Mouse (Mus musculus): Measurements from ENCODE around the gene Hexb. TPM values are rescaled to one million over a fixed set of nuclear protein-coding genes. Genes with fewer than 3 reads are reported as not detected.

The Hexb gene
- total and polyA plus RNA-seq, 3 experiments = 7.6 to 141 (median 33.0) TPM

- no peaks in the 10 kb centered on the region for H3K36me3 ChIP-seq (replicated peaks)
- H3K4me1 ChIP-seq (ENCODE audit: insufficient read depth, low read depth, low read length) = no peaks in the 10 kb centered on the region
- peaks cover 43% of the 10 kb centered on the region for H3K27me3 ChIP-seq (ENCODE audit: insufficient read depth, low read length)
- H3K9me3 ChIP-seq (replicated peaks) = peaks cover 8% of the 10 kb centered on the region; the same call in 1 of the 2 replicates
- no peak overlapping the region for H3K4me3 ChIP-seq (ENCODE audit: low read depth, low read length)
- no peak for DNase-seq (ENCODE audit: low spot score)
- TF ChIP-seq GATA2 (IDR thresholded peaks at IDR 0.05; ENCODE audit: borderline replicate concordance, low read depth, low read length) = no peak
- no peak for TF ChIP-seq CTCF (IDR thresholded peaks at IDR 0.05; ENCODE audit: low read depth, low read length)
- no peak for TF ChIP-seq TAL1 (conservative IDR thresholded peaks at IDR 0.05; ENCODE audit: low read depth, low read length)
- no peak for TF ChIP-seq GATA1 (IDR thresholded peaks at IDR 0.05; ENCODE audit: borderline replicate concordance, low read length)
- no peak for TF ChIP-seq POLR2AphosphoS5 (IDR thresholded peaks at IDR 0.05; ENCODE audit: insufficient replicate concordance, low read depth, low read length)
- ATAC-seq (ENCODE audit: extremely low read depth, insufficient number of reproducible peaks, low FRiP score, poor library complexity, severe bottlenecking) = no peak
Observed at GRCm38 (mm10) chr13:97242716-97243115, 44.6 kb upstream of the Hexb start.

DNA sequence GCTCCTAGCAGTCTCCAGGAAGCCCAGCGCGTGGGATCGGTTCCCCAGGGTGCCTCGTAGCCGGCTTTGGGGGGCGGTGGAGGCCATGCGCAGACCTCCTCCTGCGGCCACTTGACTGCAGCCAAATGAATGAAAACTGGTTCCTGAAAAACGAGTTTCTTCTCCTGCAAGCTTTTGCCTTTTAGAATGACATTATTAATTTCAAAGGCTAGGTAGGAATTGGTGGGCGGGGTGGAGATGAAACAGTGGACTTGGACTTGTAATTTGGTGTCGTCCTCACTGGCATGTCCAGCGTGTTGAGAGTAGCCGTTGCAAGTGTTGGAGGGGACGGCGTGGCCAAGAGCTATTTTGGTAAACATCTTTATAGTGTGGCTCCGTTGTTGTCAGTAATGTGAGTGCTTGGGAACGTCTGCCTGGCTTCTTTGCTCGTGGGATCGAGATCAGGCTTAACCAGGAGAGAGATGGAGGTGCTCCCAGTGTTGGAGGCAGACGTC is 43.7 kb upstream of the Hexb start:
- Histone ChIP-seq H3K4me3 (ENCODE audit: low read depth, low read length) (peak overlapping the region; percentile 65), H3K4me1 (ENCODE audit: insufficient read depth, low read depth, low read length) (no peaks in the 10 kb centered on the region)

GRCm38 (mm10) chr13:97240965-97241786 is 43.0 kb upstream of the Hexb start, which contains the start of gene Enc1:
Gene Enc1 (plus strand): TSS chr13:97241105.
- Histone ChIP-seq H3K27me3 (ENCODE audit: insufficient read depth, low read length) (peaks cover 35% of the 10 kb centered on the region), H3K4me1 (ENCODE audit: insufficient read depth, low read depth, low read length) (no peaks in the 10 kb centered on the region), H3K36me3 (replicated peaks) (no peaks in the 10 kb centered on the region), H3K9me3 (replicated peaks) (peaks cover 8% of the 10 kb centered on the region; the same call in 1 of the 2 replicates), H3K4me3 (ENCODE audit: low read depth, low read length) (peak within 1 kb of the TSS; percentile 65)
- 0 out of 2 replicates have a peak, but pooled peaks have one; percentile 34 for ATAC-seq (ENCODE audit: extremely low read depth, insufficient number of reproducible peaks, low FRiP score, poor library complexity, severe bottlenecking)
- peak; percentile 13 for DNase-seq (ENCODE audit: low spot score)
- TF ChIP-seq TAL1 (conservative IDR thresholded peaks at IDR 0.05; ENCODE audit: low read depth, low read length) (no peak), POLR2AphosphoS5 (IDR thresholded peaks at IDR 0.05; ENCODE audit: insufficient replicate concordance, low read depth, low read length) (no peak), CTCF (IDR thresholded peaks at IDR 0.05; ENCODE audit: low read depth, low read length) (no peak), GATA2 (IDR thresholded peaks at IDR 0.05; ENCODE audit: borderline replicate concordance, low read depth, low read length) (no peak), GATA1 (IDR thresholded peaks at IDR 0.05; ENCODE audit: borderline replicate concordance, low read length) (no peak)

More for the DNA sequence above, 43.7 kb upstream of the Hexb start:
- H3K27me3 ChIP-seq (ENCODE audit: insufficient read depth, low read length) = peaks cover 39% of the 10 kb centered on the region
- ATAC-seq (ENCODE audit: extremely low read depth, insufficient number of reproducible peaks, low FRiP score, poor library complexity, severe bottlenecking) (no peak), DNase-seq (ENCODE audit: low spot score) (no peak)
- no peaks in the 10 kb centered on the region for H3K36me3 ChIP-seq (replicated peaks)
- no peak for TF ChIP-seq TAL1 (conservative IDR thresholded peaks at IDR 0.05; ENCODE audit: low read depth, low read length)
- no peak for TF ChIP-seq CTCF (IDR thresholded peaks at IDR 0.05; ENCODE audit: low read depth, low read length)
- H3K9me3 ChIP-seq (replicated peaks) = peaks cover 8% of the 10 kb centered on the region; the same call in 1 of the 2 replicates

DNA sequence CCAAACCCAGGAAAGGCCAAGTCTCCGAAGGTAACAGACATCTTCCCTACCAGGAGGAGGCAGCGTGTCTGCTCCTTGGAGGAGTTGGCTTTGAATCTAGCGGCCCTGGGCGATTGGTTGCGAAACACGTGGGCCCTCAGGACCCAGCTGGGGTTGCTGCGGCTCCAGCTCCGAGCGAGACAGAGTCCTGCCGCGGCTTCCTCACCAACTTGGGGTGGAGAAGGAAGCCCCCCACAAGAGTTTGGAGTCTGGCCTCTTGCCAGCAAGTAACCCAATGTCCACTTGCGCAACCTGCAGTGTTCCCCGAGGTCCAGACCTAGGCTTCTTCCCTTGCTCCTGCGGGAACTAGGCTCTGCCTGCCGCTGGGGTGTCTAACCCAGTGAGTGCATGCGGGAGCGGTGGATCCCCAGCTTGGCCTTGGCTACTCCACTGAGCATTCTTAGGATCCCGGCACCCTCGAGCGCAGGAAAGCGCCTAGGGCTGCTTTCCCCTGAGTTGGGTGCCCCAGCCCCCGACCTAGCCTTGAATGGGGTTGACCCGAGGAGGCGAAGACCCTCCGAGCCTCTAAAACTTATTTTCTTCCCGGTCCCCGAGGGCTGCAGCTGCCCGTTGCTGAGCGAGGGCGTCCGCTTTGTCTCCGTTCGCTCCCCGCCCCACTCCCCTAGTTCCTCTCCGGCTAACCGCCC is 42.3 kb upstream of the Hexb start:
- no peak for TF ChIP-seq GATA1 (IDR thresholded peaks at IDR 0.05; ENCODE audit: borderline replicate concordance, low read length)
- no peak for TF ChIP-seq GATA2 (IDR thresholded peaks at IDR 0.05; ENCODE audit: borderline replicate concordance, low read depth, low read length)
- TF ChIP-seq TAL1 (conservative IDR thresholded peaks at IDR 0.05; ENCODE audit: low read depth, low read length) = no peak
- no peak for TF ChIP-seq POLR2AphosphoS5 (IDR thresholded peaks at IDR 0.05; ENCODE audit: insufficient replicate concordance, low read depth, low read length)
- no peak for TF ChIP-seq CTCF (IDR thresholded peaks at IDR 0.05; ENCODE audit: low read depth, low read length)
- H3K9me3 ChIP-seq (replicated peaks) = peaks cover 8% of the 10 kb centered on the region; the same call in 1 of the 2 replicates
- peaks cover 34% of the 10 kb centered on the region for H3K27me3 ChIP-seq (ENCODE audit: insufficient read depth, low read length)
- peak overlapping the region; percentile 44; the same call in 1 of the 2 replicates for H3K4me3 ChIP-seq (ENCODE audit: low read depth, low read length)
- DNase-seq (ENCODE audit: low spot score) = no peak
- H3K36me3 ChIP-seq (replicated peaks) = no peaks in the 10 kb centered on the region
- ATAC-seq (ENCODE audit: extremely low read depth, insufficient number of reproducible peaks, low FRiP score, poor library complexity, severe bottlenecking) = no peak
- no peaks in the 10 kb centered on the region for H3K4me1 ChIP-seq (ENCODE audit: insufficient read depth, low read depth, low read length)

- H3K4me3 ChIP-seq (ENCODE audit: low read depth, low read length) = no peak overlapping the region
- ATAC-seq (ENCODE audit: extremely low read depth, insufficient number of reproducible peaks, low FRiP score, poor library complexity, severe bottlenecking) (no peak), DNase-seq (ENCODE audit: low spot score) (no peak)
- no peaks in the 10 kb centered on the region for H3K4me1 ChIP-seq (ENCODE audit: insufficient read depth, low read depth, low read length)
- peaks cover 36% of the 10 kb centered on the region for H3K27me3 ChIP-seq (ENCODE audit: insufficient read depth, low read length)
- H3K36me3 ChIP-seq (replicated peaks) = no peaks in the 10 kb centered on the region
- TF ChIP-seq POLR2AphosphoS5 (IDR thresholded peaks at IDR 0.05; ENCODE audit: insufficient replicate concordance, low read depth, low read length) = no peak
- no peak for TF ChIP-seq TAL1 (conservative IDR thresholded peaks at IDR 0.05; ENCODE audit: low read depth, low read length)
- TF ChIP-seq GATA1 (IDR thresholded peaks at IDR 0.05; ENCODE audit: borderline replicate concordance, low read length) = no peak
- no peak for TF ChIP-seq CTCF (IDR thresholded peaks at IDR 0.05; ENCODE audit: low read depth, low read length)
- TF ChIP-seq GATA2 (IDR thresholded peaks at IDR 0.05; ENCODE audit: borderline replicate concordance, low read depth, low read length) = no peak
- peaks cover 8% of the 10 kb centered on the region; the same call in 1 of the 2 replicates for H3K9me3 ChIP-seq (replicated peaks)
Observed at GRCm38 (mm10) chr13:97239343-97240180, 41.4 kb upstream of the Hexb start.

Data from G1E (cell line).